Mouse (Mus musculus) heart, postnatal 0 days (tissue): Measurements from ENCODE around the gene Ncoa5.

ENCODE experiments used
- CTCF ChIP-seq: IDR thresholded peaks from 2 replicates; pipeline ENCODE4 v1.5.1; 2016; ENCODE audit warnings: antibody characterized with exemption, control low read depth, low read depth
- EP300 ChIP-seq: IDR thresholded peaks from 2 replicates; pipeline ENCODE4 v1.6.1; 2016; ENCODE audit warnings: antibody characterized with exemption, low read depth

DNA sequence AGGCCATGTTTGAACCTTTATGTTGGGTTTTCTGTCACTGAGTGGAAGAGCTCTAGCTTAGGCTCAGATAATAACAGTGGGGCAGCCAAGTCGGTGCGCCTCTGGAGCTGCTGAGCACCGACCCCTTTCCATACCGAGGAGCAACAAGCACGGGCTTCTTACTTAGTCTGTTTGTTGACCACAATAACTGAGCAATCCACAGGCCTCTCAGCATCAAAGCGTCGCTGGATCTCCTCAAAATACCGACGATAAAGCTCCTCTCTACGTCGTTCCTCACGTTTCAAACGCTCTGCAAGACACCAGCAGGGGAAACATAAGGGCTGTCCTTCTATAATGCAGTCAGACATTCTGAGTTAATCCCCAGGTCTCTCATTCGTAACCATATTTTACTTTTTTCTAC is 25.5 kb downstream of the Ncoa5 start:
- TF ChIP-seq CTCF (no peak), EP300 (no peak)
